Mouse (Mus musculus) embryonic fibroblast, embryonic 13.5 days (primary cell): ENCODE measurements around the gene Tmem247. TPM values are rescaled to one million over a fixed set of nuclear protein-coding genes. Genes with fewer than 3 reads are reported as not detected.
A peak's percentile ranks its signal among the peaks of the same experiment; 100 is the strongest.

ENCODE experiments used
- H3K27ac ChIP-seq: 2 replicates; pipeline ENCODE4 v1.5.1; 2012; ENCODE audit warnings: low read length, control low read depth, inconsistent platforms; ENCODE audit not compliant: insufficient read depth
- H3K4me1 ChIP-seq: 2 replicates; pipeline ENCODE4 v1.6.1; 2011; ENCODE audit warnings: low read length; ENCODE audit not compliant: control insufficient read depth, insufficient read depth
- H3K4me3 ChIP-seq: 2 replicates; pipeline ENCODE4 v1.5.1; 2011; ENCODE audit warnings: mild to moderate bottlenecking, control low read depth, low read length; ENCODE audit not compliant: insufficient read depth
- CTCF ChIP-seq: IDR thresholded peaks from 2 replicates; pipeline ENCODE4 v1.5.1; 2011; ENCODE audit warnings: mild to moderate bottlenecking, control low read depth, low read length, moderate library complexity, borderline replicate concordance; ENCODE audit not compliant: insufficient read depth
- POLR2A ChIP-seq: IDR thresholded peaks from 2 replicates; pipeline ENCODE4 v1.6.1; 2011; ENCODE audit warnings: low read depth, mild to moderate bottlenecking, control low read depth, low read length, moderate library complexity
- polyA plus RNA-seq: library from polyadenylated mRNA; stranded (reverse); fragments of >200 nt; gene quantifications from 2 replicates; pipeline ENCODE4 v1.2.4, GENCODE M21; 2011; ENCODE audit warnings: low read depth; ENCODE audit not compliant: missing spikeins, insufficient read length

Gene Tmem247
- polyA plus RNA-seq, 1 experiment, result not detected

GRCm38 (mm10) chr17:86937064-86937463 lies 19.9 kb downstream of the Tmem247 start:
- Histone ChIP-seq H3K4me3 (no peak overlapping the region), H3K27ac (no peak overlapping the region), H3K4me1 (peaks cover 2% of the 10 kb centered on the region)
- TF ChIP-seq CTCF, result no peak
- TF ChIP-seq POLR2A, result no peak

GRCm38 (mm10) chr17:86937497-86938155 lies 20.5 kb downstream of the Tmem247 start:
- H3K4me3 ChIP-seq, result peak overlapping the region; percentile 15; the same call in 1 of the 2 replicates
- TF ChIP-seq POLR2A (no peak), CTCF (no peak)
- H3K27ac ChIP-seq, result no peak overlapping the region
- peaks cover 2% of the 10 kb centered on the region for H3K4me1 ChIP-seq

GRCm38 (mm10) chr17:86938683-86939082 lies 21.5 kb downstream of the Tmem247 start:
- Histone ChIP-seq H3K4me3 (no peak overlapping the region), H3K4me1 (peaks cover 2% of the 10 kb centered on the region), H3K27ac (no peak overlapping the region)
- no peak for TF ChIP-seq CTCF
- no peak for TF ChIP-seq POLR2A

- Histone ChIP-seq H3K27ac (no peak overlapping the region), H3K4me3 (no peak overlapping the region), H3K4me1 (peaks cover 2% of the 10 kb centered on the region)
- TF ChIP-seq POLR2A (no peak), CTCF (no peak)
Observed at GRCm38 (mm10) chr17:86942112-86942511, 25.0 kb downstream of the Tmem247 start.

GRCm38 (mm10) chr17:86943158-86943557 lies 26.0 kb downstream of the Tmem247 start:
- TF ChIP-seq POLR2A, result no peak
- no peak for TF ChIP-seq CTCF
- H3K4me3 ChIP-seq, result no peak overlapping the region
- peaks cover 2% of the 10 kb centered on the region; the same call in 1 of the 2 replicates for H3K4me1 ChIP-seq
- H3K27ac ChIP-seq, result no peak overlapping the region

- no peak for TF ChIP-seq POLR2A
- no peak for TF ChIP-seq CTCF
- no peak overlapping the region for H3K27ac ChIP-seq
- H3K4me3 ChIP-seq, result no peak overlapping the region
- no peaks in the 10 kb centered on the region for H3K4me1 ChIP-seq
Observed at GRCm38 (mm10) chr17:86946078-86946477, 28.9 kb downstream of the Tmem247 start.

GRCm38 (mm10) chr17:86947840-86948796 lies 31.0 kb downstream of the Tmem247 start, which contains the start of gene Atp6v1e2:
Gene Atp6v1e2, minus strand, starts transcription at chr17:86947897.
- H3K27ac ChIP-seq, result no peak within 1 kb of the TSS
- TF ChIP-seq POLR2A (no peak), CTCF (no peak)
- no peaks in the 10 kb centered on the region for H3K4me1 ChIP-seq
- no peak within 1 kb of the TSS for H3K4me3 ChIP-seq

- TF ChIP-seq CTCF, result no peak
- no peak for TF ChIP-seq POLR2A
- Histone ChIP-seq H3K27ac (no peak overlapping the region), H3K4me3 (no peak overlapping the region)
Observed at GRCm38 (mm10) chr17:86948801-86949200, 31.7 kb downstream of the Tmem247 start.

GRCm38 (mm10) chr17:86957239-86957638 lies 40.1 kb downstream of the Tmem247 start:
- Histone ChIP-seq H3K27ac (no peak overlapping the region), H3K4me1 (peaks cover 13% of the 10 kb centered on the region), H3K4me3 (no peak overlapping the region)
- TF ChIP-seq CTCF, result no peak
- TF ChIP-seq POLR2A, result no peak

More at GRCm38 (mm10) chr17:86948801-86949200, 31.7 kb downstream of the Tmem247 start:
- no peaks in the 10 kb centered on the region for H3K4me1 ChIP-seq
